Mouse (Mus musculus) embryonic facial prominence, embryonic 13.5 days (tissue): ENCODE measurements around the gene Tmod1. TPM values are rescaled to one million over a fixed set of nuclear protein-coding genes. Genes with fewer than 3 reads are reported as not detected.

Experiments used
- ATAC-seq: fragments of 200-750 bp; cut with Nextera tagmentation; 2 replicates; pipeline ENCODE4 v1.8.0; 2017; ENCODE audit warnings: low read depth; ENCODE audit not compliant: insufficient number of reproducible peaks, insufficient read depth, low FRiP score, low TSS enrichment
- H3K27ac ChIP-seq: fragments of 300-500 bp; sonication (generic); 2 replicates; pipeline ENCODE4 v1.5.1; 2015; ENCODE audit warnings: moderate library complexity, mild to moderate bottlenecking, inconsistent platforms
- H3K27me3 ChIP-seq: fragments of 300-500 bp; sonication (generic); 2 replicates; pipeline ENCODE4 v1.6.1; 2015; ENCODE audit warnings: mild to moderate bottlenecking, inconsistent platforms
- H3K36me3 ChIP-seq: fragments of 300-500 bp; sonication (generic); 2 replicates; pipeline ENCODE4 v1.6.1; 2015; ENCODE audit warnings: mild to moderate bottlenecking, inconsistent platforms
- H3K4me1 ChIP-seq: fragments of 300-500 bp; sonication (generic); 2 replicates; pipeline ENCODE4 v1.6.1; 2015; ENCODE audit warnings: inconsistent platforms
- H3K4me2 ChIP-seq: fragments of 300-500 bp; sonication (generic); 2 replicates; pipeline ENCODE4 v1.6.1; 2015; ENCODE audit warnings: moderate library complexity, mild to moderate bottlenecking, inconsistent platforms
- H3K4me3 ChIP-seq: fragments of 300-500 bp; sonication (generic); 2 replicates; pipeline ENCODE4 v1.5.1; 2015; ENCODE audit warnings: mild to moderate bottlenecking, inconsistent platforms
- H3K9ac ChIP-seq: fragments of 300-500 bp; sonication (generic); 2 replicates; pipeline ENCODE4 v1.6.1; 2015; ENCODE audit warnings: mild to moderate bottlenecking, inconsistent platforms
- H3K9me3 ChIP-seq: fragments of 300-500 bp; sonication (generic); 2 replicates; pipeline ENCODE4 v1.6.1; 2016; ENCODE audit warnings: inconsistent platforms
- WGBS: fragments of 180-500 bp; shearing (Covaris S2); methylation state at CpG from one replicate; pipeline ENCODE4 v1.1.7; 2015; ENCODE audit warnings: mixed read lengths; 5-methylcytosine and 5-hydroxymethylcytosine counted together
- polyA plus RNA-seq: library from polyadenylated mRNA; unstranded; fragments of >200 nt; fragmentation: Nextera tagmentation; extraction: Ambion mirVana; gene quantifications from 2 replicates; pipeline ENCODE4 v1.2.1, GENCODE M21; 2015

The Tmod1 gene
- polyA plus RNA-seq, 1 experiment from 2014 or later = 2.4 TPM

- Histone ChIP-seq H3K27ac (no peak overlapping the region), H3K4me2 (no peak overlapping the region), H3K4me1 (peaks cover 16% of the 10 kb centered on the region), H3K27me3 (no peaks in the 10 kb centered on the region), H3K9me3 (no peaks in the 10 kb centered on the region), H3K9ac (no peak overlapping the region), H3K4me3 (no peak overlapping the region), H3K36me3 (no peaks in the 10 kb centered on the region)
- 89% methylated on average over 7 of the region's 7 CpGs for WGBS
- no peak for ATAC-seq
These were observed 57.8 kb downstream of the Tmod1 start for GRCm38 (mm10) chr4:46096546-46096945.

GRCm38 (mm10) chr4:46097591-46097990, 58.9 kb downstream of the Tmod1 start:
- H3K36me3 ChIP-seq = no peaks in the 10 kb centered on the region
- H3K27ac ChIP-seq = no peak overlapping the region
- H3K9ac ChIP-seq = no peak overlapping the region
- H3K9me3 ChIP-seq = no peaks in the 10 kb centered on the region
- 90% methylated on average over 2 of the region's 2 CpGs for WGBS
- H3K4me1 ChIP-seq = peaks cover 11% of the 10 kb centered on the region
- H3K27me3 ChIP-seq = no peaks in the 10 kb centered on the region
- ATAC-seq = no peak
- no peak overlapping the region for H3K4me2 ChIP-seq
- H3K4me3 ChIP-seq = no peak overlapping the region

GRCm38 (mm10) chr4:46099132-46099531, 60.4 kb downstream of the Tmod1 start:
- Histone ChIP-seq H3K27ac (no peak overlapping the region), H3K4me2 (no peak overlapping the region), H3K4me1 (peaks cover 11% of the 10 kb centered on the region), H3K27me3 (no peaks in the 10 kb centered on the region), H3K9ac (no peak overlapping the region), H3K36me3 (no peaks in the 10 kb centered on the region), H3K9me3 (no peaks in the 10 kb centered on the region), H3K4me3 (no peak overlapping the region)
- ATAC-seq = no peak
- 77% methylated on average over 9 of the region's 9 CpGs for WGBS

GRCm38 (mm10) chr4:46100539-46100938, 61.8 kb downstream of the Tmod1 start:
- Histone ChIP-seq H3K27ac (no peak overlapping the region), H3K4me2 (no peak overlapping the region), H3K4me3 (no peak overlapping the region), H3K9me3 (no peaks in the 10 kb centered on the region), H3K36me3 (no peaks in the 10 kb centered on the region), H3K4me1 (peaks cover 11% of the 10 kb centered on the region), H3K9ac (no peak overlapping the region), H3K27me3 (no peaks in the 10 kb centered on the region)
- WGBS = 79% methylated on average over 7 of the region's 7 CpGs
- ATAC-seq = no peak

GRCm38 (mm10) chr4:46101211-46101711, 62.5 kb downstream of the Tmod1 start:
- Histone ChIP-seq H3K27ac (no peak overlapping the region), H3K9me3 (no peaks in the 10 kb centered on the region), H3K4me3 (no peak overlapping the region), H3K4me2 (peak overlapping the region; percentile 36; the same call in 1 of the 2 replicates), H3K27me3 (no peaks in the 10 kb centered on the region), H3K36me3 (no peaks in the 10 kb centered on the region), H3K4me1 (peaks cover 11% of the 10 kb centered on the region), H3K9ac (no peak overlapping the region)
- WGBS = 15% methylated on average over 14 of the region's 14 CpGs
- ATAC-seq = no peak

GRCm38 (mm10) chr4:46102078-46102769, 63.5 kb downstream of the Tmod1 start:
- Histone ChIP-seq H3K27ac (no peak overlapping the region), H3K36me3 (no peaks in the 10 kb centered on the region), H3K9me3 (no peaks in the 10 kb centered on the region), H3K9ac (no peak overlapping the region), H3K27me3 (no peaks in the 10 kb centered on the region), H3K4me3 (no peak overlapping the region), H3K4me1 (peaks cover 11% of the 10 kb centered on the region), H3K4me2 (no peak overlapping the region)
- WGBS = 90% methylated on average over 10 of the region's 10 CpGs
- no peak for ATAC-seq

GRCm38 (mm10) chr4:46110084-46110483, 71.3 kb downstream of the Tmod1 start:
- no peaks in the 10 kb centered on the region for H3K4me1 ChIP-seq
- H3K27me3 ChIP-seq = no peaks in the 10 kb centered on the region
- no peak overlapping the region for H3K9ac ChIP-seq
- H3K4me2 ChIP-seq = no peak overlapping the region
- no peak for ATAC-seq
- WGBS = 89% methylated on average over 8 of the region's 8 CpGs
- H3K9me3 ChIP-seq = no peaks in the 10 kb centered on the region
- no peak overlapping the region for H3K27ac ChIP-seq
- H3K36me3 ChIP-seq = peaks cover 17% of the 10 kb centered on the region
- H3K4me3 ChIP-seq = no peak overlapping the region

GRCm38 (mm10) chr4:46111361-46111760, 72.6 kb downstream of the Tmod1 start:
- Histone ChIP-seq H3K27ac (no peak overlapping the region), H3K4me3 (no peak overlapping the region), H3K4me1 (no peaks in the 10 kb centered on the region), H3K9me3 (no peaks in the 10 kb centered on the region), H3K27me3 (no peaks in the 10 kb centered on the region), H3K36me3 (peaks cover 30% of the 10 kb centered on the region), H3K4me2 (no peak overlapping the region), H3K9ac (no peak overlapping the region)
- ATAC-seq = no peak
- 63% methylated on average over 3 of the region's 3 CpGs for WGBS

- WGBS = 58% methylated on average over 1 of the region's 1 CpGs
- H3K9me3 ChIP-seq = no peaks in the 10 kb centered on the region
These were observed 76.6 kb downstream of the Tmod1 start for GRCm38 (mm10) chr4:46115308-46115707.

GRCm38 (mm10) chr4:46116544-46117175, 77.9 kb downstream of the Tmod1 start:
- H3K27me3 ChIP-seq = no peaks in the 10 kb centered on the region
- H3K27ac ChIP-seq = no peak overlapping the region
- no peaks in the 10 kb centered on the region for H3K9me3 ChIP-seq
- H3K4me1 ChIP-seq = no peaks in the 10 kb centered on the region
- H3K9ac ChIP-seq = no peak overlapping the region
- 81% methylated on average over 10 of the region's 10 CpGs for WGBS
- peaks cover 82% of the 10 kb centered on the region for H3K36me3 ChIP-seq
- no peak for ATAC-seq
- H3K4me2 ChIP-seq = no peak overlapping the region
- H3K4me3 ChIP-seq = no peak overlapping the region

More at GRCm38 (mm10) chr4:46115308-46115707, 76.6 kb downstream of the Tmod1 start:
- Histone ChIP-seq H3K4me3 (no peak overlapping the region), H3K4me2 (no peak overlapping the region), H3K4me1 (no peaks in the 10 kb centered on the region), H3K36me3 (peaks cover 69% of the 10 kb centered on the region), H3K27me3 (no peaks in the 10 kb centered on the region), H3K9ac (no peak overlapping the region), H3K27ac (no peak overlapping the region)
- ATAC-seq = no peak

GRCm38 (mm10) chr4:46117536-46117935, 78.8 kb downstream of the Tmod1 start:
- no peak overlapping the region for H3K4me2 ChIP-seq
- no peak overlapping the region for H3K9ac ChIP-seq
- no peaks in the 10 kb centered on the region for H3K4me1 ChIP-seq
- peaks cover 90% of the 10 kb centered on the region for H3K36me3 ChIP-seq
- H3K4me3 ChIP-seq = no peak overlapping the region
- H3K9me3 ChIP-seq = no peaks in the 10 kb centered on the region
- no peak overlapping the region for H3K27ac ChIP-seq
- H3K27me3 ChIP-seq = no peaks in the 10 kb centered on the region
- no peak for ATAC-seq
- 95% methylated on average over 4 of the region's 4 CpGs for WGBS

GRCm38 (mm10) chr4:46119514-46120094, 80.9 kb downstream of the Tmod1 start:
- WGBS = 89% methylated on average over 14 of the region's 14 CpGs
- H3K4me1 ChIP-seq = no peaks in the 10 kb centered on the region
- no peaks in the 10 kb centered on the region for H3K9me3 ChIP-seq
- H3K36me3 ChIP-seq = peaks cover 96% of the 10 kb centered on the region
- H3K9ac ChIP-seq = no peak overlapping the region
- no peak overlapping the region for H3K27ac ChIP-seq
- H3K27me3 ChIP-seq = no peaks in the 10 kb centered on the region
- ATAC-seq = no peak
- no peak overlapping the region for H3K4me2 ChIP-seq
- H3K4me3 ChIP-seq = no peak overlapping the region
